Mouse (Mus musculus) thymus, adult 2 months (tissue): Measurements from ENCODE around the gene Adamtsl5.

Experiments
- CTCF ChIP-seq: fragments of 200-500 bp; IDR thresholded peaks from 2 replicates; pipeline ENCODE4 v1.5.1; 2012; ENCODE audit warnings: mild to moderate bottlenecking, control low read depth, low read length, moderate library complexity, borderline replicate concordance; ENCODE audit not compliant: control insufficient read depth, poor library complexity, insufficient read depth; ENCODE audit errors: extremely low read depth
- POLR2A ChIP-seq: fragments of 200-500 bp; IDR thresholded peaks from 2 replicates; pipeline ENCODE4 v1.6.1; 2012; ENCODE audit warnings: mild to moderate bottlenecking, low read length, control low read depth, moderate library complexity; ENCODE audit not compliant: control insufficient read depth, poor library complexity, insufficient read depth; ENCODE audit errors: extremely low read depth

GRCm38 (mm10) chr10:80292251-80293146, 55.7 kb downstream of the Adamtsl5 start, which contains the start of gene Rps15:
- TF ChIP-seq POLR2A (peak; percentile 92), CTCF (peak; percentile 64; the same call in 1 of the 2 replicates)
